Mouse (Mus musculus) layer of hippocampus, adult 9-10 months (tissue): ENCODE results near the gene Mcur1.

Experiments
- DNase-seq: peaks from one replicate; pipeline ENCODE4 v3.0.0; 2022; ENCODE audit warnings: low spot score

Gene Mcur1

GRCm38 (mm10) chr13:43525363-43526134, 34.4 kb downstream of the Mcur1 start:
- no peak for DNase-seq

DNA sequence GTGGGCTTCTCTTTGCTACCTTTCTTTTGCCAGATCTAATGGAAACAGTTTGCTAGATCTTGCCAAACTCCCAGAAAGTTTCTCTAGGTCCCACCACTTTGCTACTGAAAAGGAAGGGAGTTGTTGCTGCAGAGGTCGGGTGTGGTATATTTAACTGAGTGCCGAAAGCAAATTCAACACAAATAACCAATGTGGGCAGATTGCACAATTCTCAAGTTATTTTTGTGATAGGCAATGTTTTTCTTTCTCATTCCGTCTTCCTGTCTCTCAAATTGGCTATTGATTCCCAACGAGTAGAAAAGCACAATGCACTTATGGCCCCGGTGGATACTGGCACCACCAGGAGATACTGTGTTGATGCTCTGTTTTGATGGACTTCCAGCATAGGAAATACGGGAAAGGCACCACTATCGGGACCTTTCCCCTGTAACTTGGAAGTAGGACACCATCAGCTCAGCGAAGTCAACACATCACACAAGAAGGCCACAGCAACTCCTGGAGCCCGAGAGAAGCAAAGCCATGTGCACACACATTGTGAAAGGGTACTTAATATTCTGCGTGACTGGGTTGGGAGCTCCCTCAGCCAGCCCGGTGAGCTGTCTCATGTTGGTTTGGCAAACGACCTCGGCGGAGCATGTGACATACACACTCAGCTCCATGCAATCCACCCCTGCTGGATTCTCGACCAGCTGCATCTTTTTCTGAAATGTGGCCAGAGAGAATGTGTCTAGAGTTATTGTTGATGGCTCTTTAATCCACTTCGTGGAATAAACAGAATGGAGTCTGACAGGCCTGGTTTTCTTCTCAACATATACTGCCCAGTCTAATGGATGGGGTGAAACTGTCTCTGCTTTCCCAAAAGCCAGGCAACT, 35.3 kb downstream of the Mcur1 start:
- DNase-seq, result peak; percentile 54

GRCm38 (mm10) chr13:43523906-43524480, 36.0 kb downstream of the Mcur1 start:
- DNase-seq, result no peak

- no peak for DNase-seq
These were observed 38.1 kb downstream of the Mcur1 start for GRCm38 (mm10) chr13:43521940-43522339.

GRCm38 (mm10) chr13:43519251-43519650, 40.7 kb downstream of the Mcur1 start:
- no peak for DNase-seq

GRCm38 (mm10) chr13:43517371-43517770, 42.6 kb downstream of the Mcur1 start:
- no peak for DNase-seq

- DNase-seq, result no peak
These were observed 43.1 kb downstream of the Mcur1 start for GRCm38 (mm10) chr13:43516931-43517330.

- DNase-seq, result no peak
These were observed 43.9 kb downstream of the Mcur1 start for GRCm38 (mm10) chr13:43516119-43516518.

GRCm38 (mm10) chr13:43514950-43515358, 45.0 kb downstream of the Mcur1 start:
- no peak for DNase-seq

GRCm38 (mm10) chr13:43512736-43513135, 47.3 kb downstream of the Mcur1 start:
- DNase-seq, result no peak

DNA sequence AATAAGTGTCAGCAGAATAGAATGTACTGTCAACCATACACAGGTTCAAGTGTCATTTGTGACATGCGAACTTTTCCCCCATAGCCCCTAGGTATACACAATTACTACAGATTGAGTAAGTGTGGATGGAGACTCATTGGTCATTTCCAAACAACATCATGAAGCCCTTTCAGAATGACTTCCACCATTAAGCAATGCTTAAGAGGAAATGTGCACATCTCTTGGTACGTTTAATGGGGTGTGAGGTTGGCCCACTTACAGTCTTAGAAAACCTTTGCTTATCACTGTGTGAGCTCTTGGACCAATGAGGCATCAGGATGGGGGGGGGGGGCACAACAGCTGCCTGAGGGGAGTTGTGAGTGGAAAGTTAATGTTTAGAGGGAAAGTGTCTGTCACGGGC, 54.2 kb downstream of the Mcur1 start:
- DNase-seq, result no peak

GRCm38 (mm10) chr13:43503395-43503850, 56.6 kb downstream of the Mcur1 start:
- DNase-seq, result no peak

- DNase-seq, result no peak
These were observed 58.4 kb downstream of the Mcur1 start for GRCm38 (mm10) chr13:43501601-43502000.

GRCm38 (mm10) chr13:43500483-43500850, 59.5 kb downstream of the Mcur1 start:
- DNase-seq, result no peak

DNA sequence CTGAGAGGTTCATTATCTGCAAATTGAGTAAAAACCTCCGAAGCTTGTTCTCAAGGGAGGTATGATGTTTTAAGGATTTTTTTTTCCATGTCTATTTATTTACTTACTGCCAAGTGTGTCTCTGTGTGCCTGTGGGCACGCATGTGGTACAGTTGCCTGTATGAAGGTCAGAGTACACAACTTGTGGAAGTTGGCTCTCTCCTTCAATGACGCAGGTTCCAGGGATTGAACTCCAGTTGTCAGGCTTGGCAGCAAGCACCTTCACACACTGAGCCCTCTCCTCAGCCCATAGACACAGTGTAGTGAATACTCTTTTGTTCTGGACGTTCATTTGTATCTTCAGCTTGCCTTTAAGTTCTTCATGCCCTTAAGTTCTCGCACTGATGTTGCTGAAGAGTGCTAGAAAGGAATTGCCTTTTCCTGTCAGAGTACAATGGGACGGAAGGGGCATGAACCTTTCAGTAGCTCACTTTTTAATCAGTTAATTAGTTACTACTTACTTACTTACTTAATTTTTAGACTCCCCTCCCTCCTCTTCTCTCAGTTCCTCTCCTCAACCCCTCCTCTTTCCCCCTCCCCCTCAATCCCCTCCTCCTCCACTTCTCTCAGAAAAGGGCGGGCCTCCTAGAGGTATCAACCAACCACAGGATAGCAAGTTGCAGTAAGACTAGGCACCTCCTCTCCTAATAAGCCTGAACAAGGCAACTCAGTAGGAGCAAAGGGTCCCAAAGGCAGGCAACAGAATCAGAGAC, 60.1 kb downstream of the Mcur1 start:
- DNase-seq, result no peak

DNA sequence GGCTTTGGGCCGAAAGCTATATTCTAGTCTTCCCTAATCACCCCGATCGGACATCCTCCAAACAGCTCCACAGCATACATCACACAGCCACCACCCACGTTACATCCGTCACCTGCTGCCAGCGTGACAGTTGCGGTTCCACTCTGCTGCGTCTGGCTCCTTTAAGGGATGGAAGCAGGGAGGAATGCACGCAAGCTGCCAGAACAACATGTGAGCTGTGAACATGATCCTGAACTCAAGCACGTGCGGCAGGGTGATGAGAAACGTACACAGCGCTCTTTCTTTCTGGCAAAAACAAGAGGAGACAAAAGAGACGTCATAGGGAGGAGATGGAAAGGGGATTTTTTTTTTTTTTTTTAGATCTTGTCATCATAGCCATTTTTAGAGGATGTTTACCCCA, 61.1 kb downstream of the Mcur1 start:
- no peak for DNase-seq

DNA sequence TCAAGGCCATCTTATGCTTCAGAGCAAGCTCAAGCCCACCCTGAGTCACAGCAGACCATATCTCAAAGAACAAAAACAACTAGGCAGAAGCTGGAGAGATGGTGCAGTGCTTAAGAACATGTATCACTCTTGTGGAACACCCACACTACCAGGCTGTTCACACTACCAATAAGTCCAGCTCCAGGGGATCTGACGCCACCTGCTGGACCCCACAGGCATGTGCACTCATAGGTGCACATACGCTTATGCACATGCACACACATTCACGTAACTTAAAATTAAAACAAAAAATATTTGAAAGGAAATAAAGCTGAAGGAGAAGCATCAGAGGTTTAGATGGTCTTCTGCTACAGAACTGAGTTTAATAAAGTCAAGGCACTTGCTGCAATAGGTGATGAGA, 62.2 kb downstream of the Mcur1 start:
- DNase-seq, result no peak

- no peak for DNase-seq
These were observed 63.3 kb downstream of the Mcur1 start for GRCm38 (mm10) chr13:43496660-43497059.

- no peak for DNase-seq
These were observed 64.3 kb downstream of the Mcur1 start for GRCm38 (mm10) chr13:43495645-43496044.

GRCm38 (mm10) chr13:43493725-43494124, 66.3 kb downstream of the Mcur1 start:
- no peak for DNase-seq

DNA sequence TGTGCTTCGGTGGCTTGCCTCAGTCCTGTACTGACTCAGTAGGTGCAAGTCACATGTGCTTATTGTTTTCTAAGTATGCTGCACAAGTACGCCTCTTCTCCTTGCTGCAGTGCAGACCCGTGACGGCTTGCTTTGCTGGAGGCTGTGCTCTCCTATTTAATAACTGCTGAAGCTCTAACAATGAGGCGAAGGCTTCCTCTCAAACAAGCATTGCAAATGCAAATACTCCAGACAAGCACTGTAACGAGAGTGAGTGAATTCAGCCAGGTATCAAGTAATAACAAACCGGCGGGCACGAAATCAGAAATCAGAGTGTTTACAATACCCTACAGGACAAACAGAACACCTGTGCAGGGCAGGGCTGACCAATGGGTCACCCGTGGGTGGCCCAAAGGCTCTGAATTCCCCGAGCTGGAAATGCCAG, 66.9 kb downstream of the Mcur1 start:
- no peak for DNase-seq
